Mouse (Mus musculus) forebrain, embryonic 10.5 days (tissue): ENCODE results near the gene B3galnt2. TPM values are rescaled to one million over a fixed set of nuclear protein-coding genes. Genes with fewer than 3 reads are reported as not detected.

ENCODE experiments used
- DNase-seq: peaks from one replicate; pipeline ENCODE4 v3.0.0-alpha.2; 2017; ENCODE audit warnings: low spot score; ENCODE audit errors: extremely low spot score
- H3K27ac ChIP-seq: fragments of 300-500 bp; sonication (generic); 2 replicates; pipeline ENCODE4 v1.5.1; 2016; ENCODE audit warnings: mild to moderate bottlenecking
- H3K27me3 ChIP-seq: fragments of 300-500 bp; sonication (generic); 2 replicates; pipeline ENCODE4 v1.6.1; 2016; ENCODE audit warnings: mild to moderate bottlenecking; ENCODE audit not compliant: poor library complexity, severe bottlenecking
- H3K36me3 ChIP-seq: fragments of 300-500 bp; sonication (generic); replicated peaks from 2 replicates; pipeline ENCODE4 v1.6.1; 2016; ENCODE audit warnings: mild to moderate bottlenecking, moderate library complexity
- H3K4me1 ChIP-seq: fragments of 300-500 bp; sonication (generic); 2 replicates; pipeline ENCODE4 v1.6.1; 2016
- H3K4me3 ChIP-seq: fragments of 300-500 bp; sonication (generic); 2 replicates; pipeline ENCODE4 v1.5.1; 2016; ENCODE audit warnings: mild to moderate bottlenecking, moderate library complexity
- H3K9me3 ChIP-seq: fragments of 300-500 bp; sonication (generic); 2 replicates; pipeline ENCODE4 v1.6.1; 2016; ENCODE audit warnings: mild to moderate bottlenecking, moderate library complexity
- WGBS: fragments of 180-500 bp; shearing (Covaris S2); methylation state at CpG from one replicate; pipeline ENCODE4 v1.1.7; 2016; 5-methylcytosine and 5-hydroxymethylcytosine counted together
- polyA plus RNA-seq: library from polyadenylated mRNA; unstranded; fragments of >200 nt; fragmentation: Nextera tagmentation; extraction: Ambion mirVana; gene quantifications from 2 replicates; pipeline ENCODE4 v1.2.1, GENCODE M21; 2016

Gene B3galnt2
- polyA plus RNA-seq, 1 experiment from 2014 or later: 48.1 TPM

DNA sequence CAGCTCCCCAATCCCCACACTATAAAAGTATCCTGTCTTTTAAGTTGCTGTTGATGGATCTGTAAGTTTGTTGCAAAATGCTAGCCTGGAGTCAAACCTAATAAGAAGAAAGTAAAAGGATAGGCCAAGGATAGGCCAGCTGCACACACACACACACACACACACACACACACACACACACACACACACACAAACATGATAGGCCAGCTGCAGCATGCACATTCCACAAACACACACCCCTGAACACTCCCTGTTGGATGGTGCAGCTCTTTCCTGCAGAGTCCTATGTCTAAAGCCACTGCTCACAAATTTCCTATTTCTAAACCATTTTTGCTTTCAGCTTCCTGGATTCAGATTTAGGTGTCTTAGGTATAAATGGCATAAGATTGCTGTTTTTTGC is 89.6 kb downstream of the B3galnt2 start:
- Histone ChIP-seq H3K27me3 (no peaks in the 10 kb centered on the region), H3K36me3 (peaks cover 25% of the 10 kb centered on the region), H3K9me3 (no peaks in the 10 kb centered on the region), H3K4me3 (no peak overlapping the region), H3K27ac (no peak overlapping the region), H3K4me1 (peaks cover 10% of the 10 kb centered on the region)
- no peak for DNase-seq

DNA sequence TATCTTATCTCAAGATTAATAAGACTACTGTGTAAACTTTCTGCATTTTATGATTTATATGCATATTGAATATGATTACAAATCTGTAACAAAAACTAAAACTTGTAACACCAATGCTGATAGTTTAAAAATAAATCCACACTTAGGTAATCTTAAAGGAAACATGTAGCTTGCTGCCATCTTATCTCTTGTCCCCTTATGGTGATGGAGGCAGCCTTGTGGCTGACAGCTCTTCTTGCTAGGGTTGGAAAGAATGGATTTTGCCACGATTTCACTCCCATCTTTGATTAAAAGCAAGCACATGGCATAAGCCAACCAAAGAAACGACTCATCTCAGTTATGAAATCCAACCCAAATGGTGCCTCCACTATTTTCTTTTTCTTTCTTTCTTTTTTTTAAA is 90.3 kb downstream of the B3galnt2 start:
- WGBS: 81% methylated on average over 2 of the region's 2 CpGs

More for the DNA sequence above, 90.3 kb downstream of the B3galnt2 start:
- Histone ChIP-seq H3K36me3 (peaks cover 32% of the 10 kb centered on the region), H3K27me3 (no peaks in the 10 kb centered on the region), H3K4me3 (no peak overlapping the region), H3K4me1 (peaks cover 8% of the 10 kb centered on the region), H3K9me3 (no peaks in the 10 kb centered on the region), H3K27ac (no peak overlapping the region)
- no peak for DNase-seq

Other genes with a start within 250 kb of the B3galnt2 start
- gene Gng4, start 170.4 kb upstream of the B3galnt2 start, polyA plus RNA-seq: 0.14 and 0.54 TPM in 2 replicates
- 48.4 and 49.7 TPM in 2 replicates for gene Tbce, start 85.2 kb downstream of the B3galnt2 start, polyA plus RNA-seq
- 67.2 and 71.4 TPM in 2 replicates for gene Arid4b, start 108.8 kb downstream of the B3galnt2 start, polyA plus RNA-seq
- gene Ggps1, start 109.0 kb downstream of the B3galnt2 start, polyA plus RNA-seq: 54.8 and 56.3 TPM in 2 replicates